Mouse (Mus musculus): ENCODE data around the gene Pten.
"Not testable (repeated sequence)": the region's sequence is repeated elsewhere in the genome, so short reads cannot be mapped to it uniquely, and the experiment has no call there.

Pten gene

DNA sequence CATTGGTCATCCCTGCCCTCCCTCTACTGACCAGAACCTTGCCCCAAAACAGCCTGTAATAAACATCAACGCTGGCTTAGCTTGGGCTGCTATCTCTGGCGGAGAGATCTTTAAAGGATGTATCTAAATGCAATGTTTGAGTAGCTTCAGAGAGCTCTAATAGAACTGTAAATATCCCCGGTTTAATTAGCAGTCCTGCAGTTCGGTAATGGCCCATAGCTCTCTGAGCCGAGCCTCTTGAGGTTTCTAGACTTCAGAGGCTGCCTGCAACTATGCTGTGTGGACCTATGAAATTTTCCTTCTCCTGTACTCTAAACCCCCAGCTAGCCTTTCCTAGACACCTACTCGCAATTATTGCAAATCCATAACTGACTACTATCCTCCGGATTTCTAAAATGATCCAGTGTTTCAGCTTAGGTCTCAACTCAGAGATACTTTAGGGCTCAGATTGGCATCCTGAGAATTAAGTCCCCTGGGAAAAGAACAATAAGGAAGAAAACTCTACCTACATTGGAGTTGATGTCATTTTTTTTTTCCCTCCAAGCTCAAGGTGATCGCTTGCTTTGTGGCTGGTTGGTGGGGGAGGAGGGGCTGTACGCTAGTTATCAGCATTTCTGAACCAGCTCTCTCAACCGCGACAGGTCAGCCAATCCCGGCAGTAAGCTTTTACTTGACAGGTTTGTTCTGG is 2.0 kb upstream of the Pten start:
- peak in 1 of 2 experiments; percentile 11 for DNase-seq

DNA sequence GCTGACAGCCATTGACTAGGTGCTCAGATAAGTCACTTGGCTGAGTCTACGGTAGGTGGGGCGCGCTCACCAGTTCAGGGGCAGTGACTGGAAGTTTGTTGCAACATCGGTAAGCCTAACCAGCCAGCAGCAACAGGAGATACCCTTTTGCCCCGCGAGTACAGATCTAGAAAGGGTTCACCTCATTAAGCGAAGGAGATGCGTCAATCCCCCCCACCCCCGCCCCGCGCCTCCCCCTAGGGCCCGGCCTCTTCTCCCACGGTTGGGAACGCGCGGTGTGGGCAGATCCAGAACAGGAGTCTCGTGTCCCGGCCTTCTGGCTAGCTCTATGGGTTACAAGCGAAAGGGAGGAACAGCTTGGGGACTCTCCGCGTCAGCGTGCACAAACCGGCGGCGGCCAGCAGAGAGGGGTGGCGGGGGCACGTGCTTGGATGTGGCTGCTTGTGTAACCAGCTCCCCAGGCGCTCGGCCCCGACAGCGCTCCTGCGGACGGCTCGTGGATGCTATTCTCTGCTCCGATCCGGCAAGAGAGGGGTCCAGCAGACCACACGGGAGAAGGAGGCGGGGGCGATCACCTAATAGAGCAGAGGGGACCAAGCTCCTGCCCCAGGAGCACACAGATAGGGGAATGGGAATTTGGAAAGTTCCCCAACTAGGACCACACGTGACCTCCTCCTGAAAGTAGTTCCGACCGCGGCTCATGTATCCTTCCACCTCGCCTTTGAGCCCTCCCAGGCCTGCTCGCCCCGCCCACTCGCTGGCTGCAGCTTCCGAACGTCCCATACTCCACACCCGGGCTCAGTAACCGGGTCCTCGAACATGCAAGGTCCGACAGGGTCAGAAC is 1.3 kb upstream of the Pten start:
- DNase-seq: peak; percentile 98 to 99

DNA sequence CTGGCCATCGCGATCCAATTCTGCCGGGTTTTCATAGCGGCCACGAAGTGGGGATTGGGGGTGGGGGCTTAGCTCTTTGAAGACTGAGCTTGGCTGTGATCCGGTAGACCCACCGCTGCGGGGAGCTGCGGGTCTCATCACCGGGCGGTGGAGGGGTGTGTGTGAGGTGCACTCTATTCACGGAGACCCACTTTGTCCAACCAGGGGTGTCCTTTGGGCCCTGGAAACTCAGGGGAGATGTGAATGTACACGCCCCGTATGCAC is 729 bp upstream of the Pten start:
- no peak for DNase-seq

DNA sequence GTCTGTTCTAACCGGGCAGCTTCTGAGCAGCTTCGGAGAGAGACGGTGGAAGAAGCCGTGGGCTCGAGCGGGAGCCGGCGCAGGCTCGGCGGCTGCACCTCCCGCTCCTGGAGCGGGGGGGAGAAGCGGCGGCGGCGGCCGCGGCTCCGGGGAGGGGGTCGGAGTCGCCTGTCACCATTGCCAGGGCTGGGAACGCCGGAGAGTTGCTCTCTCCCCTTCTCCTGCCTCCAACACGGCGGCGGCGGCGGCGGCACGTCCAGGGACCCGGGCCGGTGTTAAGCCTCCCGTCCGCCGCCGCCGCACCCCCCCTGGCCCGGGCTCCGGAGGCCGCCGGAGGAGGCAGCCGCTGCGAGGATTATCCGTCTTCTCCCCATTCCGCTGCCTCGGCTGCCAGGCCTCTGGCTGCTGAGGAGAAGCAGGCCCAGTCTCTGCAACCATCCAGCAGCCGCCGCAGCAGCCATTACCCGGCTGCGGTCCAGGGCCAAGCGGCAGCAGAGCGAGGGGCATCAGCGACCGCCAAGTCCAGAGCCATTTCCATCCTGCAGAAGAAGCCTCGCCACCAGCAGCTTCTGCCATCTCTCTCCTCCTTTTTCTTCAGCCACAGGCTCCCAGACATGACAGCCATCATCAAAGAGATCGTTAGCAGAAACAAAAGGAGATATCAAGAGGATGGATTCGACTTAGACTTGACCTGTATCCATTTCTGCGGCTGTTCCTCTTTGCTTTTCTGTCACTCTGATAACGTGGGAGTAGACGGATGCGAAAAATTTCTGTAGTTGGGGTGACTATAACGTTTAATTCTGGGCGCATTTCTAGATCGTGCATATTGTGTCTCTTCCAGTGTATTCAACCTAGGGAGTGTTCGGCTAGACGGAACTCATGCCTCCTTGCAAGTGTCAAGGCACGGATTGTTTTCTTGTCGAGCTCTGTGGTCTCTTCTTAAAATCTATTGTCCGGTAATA is 815 bp downstream of the Pten start:
- peak; percentile 67 to 79 for DNase-seq

DNA sequence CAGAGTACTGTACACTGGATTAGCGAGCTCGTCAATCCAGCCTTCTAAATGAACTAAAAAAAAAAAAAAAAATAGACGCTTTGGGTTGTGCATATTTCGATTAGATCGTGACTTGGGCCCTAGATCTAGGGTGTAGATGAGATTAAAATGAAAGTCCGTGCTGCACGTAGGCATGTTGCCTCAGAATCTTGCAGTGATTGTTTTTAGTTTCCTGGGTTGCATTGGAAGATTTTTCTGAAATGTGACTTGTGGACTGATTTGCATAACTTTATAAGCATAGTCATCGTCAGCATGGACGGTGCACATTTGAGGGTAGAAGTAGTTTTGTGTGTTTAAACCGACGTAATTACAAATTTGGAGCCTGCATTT is 1.5 kb downstream of the Pten start:
- DNase-seq: no peak

DNA sequence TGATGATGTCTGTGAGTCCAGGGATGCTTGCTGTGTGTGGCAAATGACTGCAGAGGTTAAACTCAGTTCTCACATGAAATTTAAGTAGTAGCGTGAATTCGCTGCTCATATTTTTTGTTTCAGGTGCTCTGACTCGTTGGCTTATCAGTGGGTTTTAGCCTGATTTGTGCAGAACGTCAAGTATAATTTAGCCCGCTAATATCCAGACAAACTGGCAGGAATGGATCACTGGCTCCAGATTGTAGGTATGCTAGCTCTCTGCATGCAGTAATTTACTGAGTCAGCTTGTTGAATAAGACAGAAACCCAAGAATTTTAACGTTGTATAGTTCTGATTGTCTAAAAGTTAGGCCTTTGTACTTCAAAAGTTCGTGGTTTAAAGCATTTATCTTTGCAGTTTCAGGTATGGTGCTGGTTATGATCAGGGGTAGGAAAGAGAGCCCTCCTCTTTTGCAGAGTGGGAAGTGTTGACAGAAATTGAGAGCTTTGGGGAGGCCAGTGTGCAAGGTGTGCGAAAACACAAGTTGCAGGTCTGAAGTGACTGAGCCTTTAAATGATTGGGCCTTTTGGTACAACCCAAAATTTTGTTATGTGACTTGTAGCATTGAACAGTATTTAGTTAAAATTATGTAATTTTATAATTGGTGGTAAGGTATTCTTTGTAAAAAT is 2.2 kb downstream of the Pten start:
- DNase-seq: no peak

DNA sequence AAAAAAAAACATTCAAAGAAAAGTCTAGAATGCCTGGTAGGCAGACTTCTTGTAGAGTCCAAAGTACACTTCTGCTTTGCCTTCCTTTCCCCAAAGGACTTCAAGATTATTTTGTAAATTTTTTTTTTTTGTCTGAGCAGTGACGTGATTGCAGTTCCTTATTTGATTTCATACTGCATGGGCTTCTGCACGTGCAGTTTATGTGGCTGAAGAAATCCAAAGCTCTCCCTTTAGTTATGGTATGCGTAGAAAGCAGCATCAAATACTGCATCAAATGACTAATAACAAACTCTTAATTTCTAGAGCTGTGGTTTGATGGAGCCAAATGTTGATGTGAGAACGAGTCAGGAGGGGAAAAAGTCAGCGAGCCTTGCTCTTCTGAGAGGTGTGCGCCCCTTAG is 3.2 kb downstream of the Pten start:
- no peak for DNase-seq

DNA sequence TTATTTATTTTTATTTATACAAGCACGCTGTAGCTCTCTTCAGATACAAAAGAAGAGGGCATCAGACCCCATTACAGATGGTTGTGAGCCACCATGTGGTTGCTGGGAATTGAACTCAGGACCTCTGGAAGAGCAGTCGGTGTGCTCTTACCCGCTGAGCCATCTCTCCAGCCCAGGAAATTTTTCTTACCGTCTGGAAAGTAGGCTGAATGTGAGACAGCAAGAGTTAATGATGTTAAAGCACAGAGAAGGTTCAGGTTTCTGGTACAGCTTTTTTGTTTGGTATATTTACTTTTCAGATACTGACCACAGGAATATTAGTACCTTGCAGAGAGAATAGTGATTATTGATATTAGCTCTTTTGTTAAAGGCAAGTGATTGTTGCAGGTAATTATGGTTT is 3.9 kb downstream of the Pten start:
- no peak for DNase-seq

DNA sequence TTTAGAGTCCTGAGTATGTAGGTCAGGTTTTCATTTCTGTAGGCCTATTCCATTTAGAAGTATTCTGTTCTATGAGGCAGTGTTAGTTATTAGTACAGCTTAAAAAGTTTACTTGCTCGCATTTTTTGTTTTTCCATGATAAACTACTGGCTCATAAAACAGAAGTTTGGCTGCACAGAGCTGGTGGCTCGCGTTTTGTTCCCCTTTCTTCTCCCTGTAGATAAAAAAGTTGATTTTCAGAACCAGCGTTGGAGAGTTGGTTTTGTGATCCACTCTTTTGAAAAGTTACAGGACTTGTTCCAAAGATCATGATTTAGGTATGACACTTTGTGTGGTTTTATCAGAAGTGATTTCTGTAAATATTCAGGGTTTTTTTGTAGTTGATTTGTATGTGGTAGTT is 5.2 kb downstream of the Pten start:
- DNase-seq: no peak

DNA sequence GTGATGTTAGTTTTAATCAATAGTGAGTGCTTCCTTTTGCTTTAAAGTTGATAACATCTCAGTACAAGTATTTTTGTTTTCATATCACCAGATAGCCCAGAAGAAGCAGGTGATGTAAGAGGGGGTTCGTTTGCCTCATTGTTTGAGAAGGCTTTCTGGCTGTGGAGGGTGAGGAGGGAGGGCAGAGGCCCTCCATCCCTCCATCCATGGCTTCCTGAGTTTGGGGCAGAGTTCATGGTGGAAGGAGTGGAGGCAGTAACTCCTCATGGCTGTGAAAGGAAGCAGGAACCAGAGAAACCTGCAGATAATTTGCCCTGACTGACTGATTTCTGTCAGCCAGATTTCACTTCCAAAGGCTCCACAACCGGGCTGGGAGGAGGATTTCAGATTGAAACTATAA is 21.1 kb downstream of the Pten start:
- no peak for DNase-seq

DNA sequence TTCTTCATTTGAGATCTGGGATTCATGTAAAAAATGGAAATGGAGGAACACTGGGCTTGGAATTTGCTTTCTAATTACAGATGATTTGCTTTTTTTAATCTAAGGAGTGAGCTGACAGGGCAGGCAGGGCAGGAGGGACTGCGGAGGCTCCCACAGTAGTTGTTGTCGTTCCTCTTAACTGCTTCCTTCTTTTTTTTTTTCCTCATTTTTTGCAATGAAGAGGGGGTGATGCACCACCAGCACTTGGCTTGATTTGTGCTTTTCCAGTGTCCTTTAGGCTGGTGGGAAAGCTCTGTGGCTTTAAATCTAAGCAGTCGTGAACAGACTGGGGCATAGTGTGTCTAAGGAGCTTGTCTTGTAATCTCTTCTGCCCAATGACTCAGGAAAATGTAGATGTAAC is 21.8 kb downstream of the Pten start:
- no peak for DNase-seq

DNA sequence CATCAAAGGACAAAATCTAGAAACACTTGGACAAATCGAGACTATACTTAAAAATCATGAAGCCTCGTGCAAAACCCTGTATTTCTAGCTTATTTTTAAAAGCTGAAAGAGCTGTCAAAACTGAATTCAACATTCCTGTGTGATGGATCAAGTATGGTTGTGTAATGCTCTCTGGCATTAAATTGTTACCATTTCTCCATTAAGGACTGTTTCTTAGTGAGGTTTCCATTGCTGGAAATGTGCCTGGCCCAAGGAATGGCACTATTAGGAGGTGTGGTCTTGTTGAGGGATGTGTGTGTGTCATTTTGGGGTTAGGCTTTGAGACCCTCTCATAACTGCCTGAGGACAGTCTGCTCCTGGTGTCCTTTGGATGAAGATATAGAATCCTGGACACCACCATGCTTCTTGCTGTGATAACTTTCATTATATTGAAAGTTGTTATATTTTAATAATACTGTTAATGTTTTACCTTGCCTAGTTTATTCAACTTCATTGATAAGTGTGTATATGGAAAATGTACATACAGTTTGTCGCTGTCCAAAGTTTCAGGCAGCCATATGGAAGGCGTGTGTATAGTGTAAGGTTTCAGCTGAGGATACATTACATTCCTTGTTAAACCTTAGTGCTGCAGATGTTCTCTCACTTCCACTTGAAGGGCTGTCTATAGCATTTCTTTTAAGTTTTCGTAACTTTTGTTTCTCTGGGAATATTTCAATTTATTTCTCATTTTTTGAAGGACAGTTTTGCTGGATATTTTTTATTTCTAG is 24.2 kb downstream of the Pten start:
- DNase-seq: no peak

DNA sequence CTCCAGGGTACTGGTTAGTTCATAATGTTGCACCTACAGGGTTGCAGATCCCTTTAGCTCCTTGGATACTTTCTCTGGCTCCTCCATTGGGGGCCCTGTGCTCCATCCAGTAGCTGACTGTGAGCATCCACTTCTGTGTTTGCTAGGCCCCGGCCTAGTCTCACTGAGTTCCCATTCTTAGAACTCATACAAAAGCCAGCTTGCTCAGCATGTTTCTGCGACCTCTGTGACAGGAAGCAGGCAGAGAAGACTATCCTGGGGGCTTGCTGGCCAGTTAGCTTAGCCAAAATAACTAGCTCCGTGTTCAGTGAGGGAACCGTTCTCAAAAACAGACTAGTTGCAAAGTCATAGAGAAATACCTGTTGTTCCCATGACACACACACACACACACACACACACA is 30.1 kb downstream of the Pten start:
- not testable (repeated sequence) for DNase-seq

DNA sequence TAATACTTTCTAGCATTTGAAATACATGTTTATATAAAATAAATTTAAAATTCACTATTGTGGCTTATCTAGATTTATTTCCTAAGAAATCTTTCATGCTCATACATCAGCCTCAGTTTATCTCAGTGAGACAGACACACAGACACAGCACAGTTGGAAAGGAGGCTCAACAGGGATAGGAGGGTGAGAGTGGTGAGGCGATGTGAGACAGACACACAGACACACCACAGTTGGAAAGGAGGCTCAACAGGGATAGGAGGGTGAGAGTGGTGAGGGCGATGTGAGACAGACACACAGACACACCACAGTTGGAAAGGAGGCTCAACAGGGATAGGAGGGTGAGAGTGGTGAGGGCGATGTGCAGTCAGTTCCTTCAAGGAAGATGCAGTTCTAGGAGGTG is 30.7 kb downstream of the Pten start:
- not testable (repeated sequence) for DNase-seq

DNA sequence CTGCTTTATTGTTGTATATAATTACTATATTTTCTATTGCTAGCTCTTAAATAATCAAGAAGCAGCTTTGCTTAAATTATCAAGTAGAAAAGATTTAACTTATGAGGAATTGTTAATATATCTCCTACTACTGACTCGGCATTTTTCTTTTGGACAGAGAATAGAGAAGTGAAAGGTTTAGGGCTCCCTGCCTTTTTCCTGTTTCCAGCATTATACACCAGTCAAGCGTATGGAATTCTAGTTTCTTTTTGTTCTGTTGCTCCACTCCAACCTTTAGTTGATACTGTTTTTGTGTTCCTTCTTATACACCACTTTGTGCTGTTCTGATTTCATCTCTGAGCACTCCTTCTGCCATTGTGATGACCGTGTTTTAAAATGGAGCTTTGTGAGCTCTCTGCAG is 32.2 kb downstream of the Pten start:
- no peak for DNase-seq

DNA sequence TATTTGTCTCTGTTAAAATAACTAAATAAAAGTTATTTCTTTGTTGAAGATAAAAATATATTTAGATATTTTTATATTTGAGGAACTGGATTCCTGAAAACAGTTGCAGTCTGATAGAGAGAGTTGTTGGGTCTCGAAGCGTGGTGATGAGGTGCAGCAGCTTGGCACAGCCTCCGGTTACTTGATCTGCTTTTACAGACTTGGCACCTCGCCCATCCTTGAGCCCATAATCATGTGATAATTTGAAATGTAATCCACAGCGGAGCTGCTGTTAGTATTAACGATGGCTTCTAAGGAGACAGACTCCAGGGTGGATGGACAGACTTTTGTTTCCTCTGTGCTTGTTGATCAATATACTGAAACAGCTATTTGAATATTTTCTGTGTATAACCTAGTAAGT is 35.3 kb downstream of the Pten start:
- peak; percentile 71 to 80 for DNase-seq

DNA sequence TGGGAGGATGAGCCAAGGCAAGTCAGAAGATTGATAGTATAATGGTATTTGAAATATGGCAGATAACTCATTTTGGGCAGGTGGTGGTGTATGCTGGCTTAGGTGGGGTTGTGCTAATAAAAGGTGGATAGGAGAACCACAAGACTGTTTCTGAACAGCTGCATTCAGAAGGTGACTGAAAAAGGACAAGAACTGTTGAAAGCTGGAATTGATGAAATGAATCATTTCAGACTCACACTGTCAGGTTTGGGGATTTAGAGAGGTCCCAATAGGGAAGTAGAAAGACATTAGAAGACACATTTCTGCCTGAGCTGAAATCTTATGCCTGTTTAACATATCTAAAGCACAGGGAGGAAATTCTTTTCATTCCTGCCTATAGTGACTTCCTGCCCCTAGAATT is 36.6 kb downstream of the Pten start:
- no peak for DNase-seq

DNA sequence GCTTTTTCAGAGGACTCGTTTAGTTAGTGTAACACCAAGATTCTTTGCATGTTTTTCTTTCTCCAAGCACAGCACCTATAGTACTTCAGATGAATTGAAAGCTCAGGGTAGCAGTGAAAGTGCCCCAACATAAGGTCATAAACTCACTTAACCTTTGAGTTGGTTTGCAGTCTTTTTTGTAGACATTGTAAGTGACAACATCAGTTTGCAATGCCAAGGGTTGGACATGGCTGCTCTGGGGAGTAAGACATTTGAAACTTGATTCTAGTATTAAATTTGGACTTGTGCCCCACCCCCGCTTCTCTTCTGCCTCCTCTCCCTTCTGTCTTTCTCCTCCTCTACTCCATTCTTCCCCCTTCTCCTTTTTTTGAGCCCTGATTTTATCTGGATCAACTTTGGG is 43.3 kb downstream of the Pten start:
- no peak for DNase-seq

DNA sequence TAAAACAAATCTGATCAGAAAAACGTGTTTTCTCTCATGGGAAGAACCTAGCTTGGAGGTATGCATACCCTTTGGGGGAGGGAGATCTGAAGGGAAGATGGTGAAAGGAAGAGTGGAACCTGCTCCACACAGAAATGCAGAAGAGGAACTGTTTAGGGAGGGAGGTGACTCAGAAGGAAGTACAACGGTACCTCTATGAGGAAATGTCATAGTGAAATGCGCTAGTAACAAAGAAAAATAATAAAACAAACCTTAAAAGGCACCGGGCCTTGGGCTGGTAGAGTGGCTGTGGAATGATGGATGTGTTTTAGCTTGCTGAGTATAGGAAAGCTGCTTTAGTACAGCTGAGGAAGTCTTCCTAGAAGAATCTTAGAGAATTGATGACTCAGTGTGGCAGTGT is 47.4 kb downstream of the Pten start:
- DNase-seq: no peak

DNA sequence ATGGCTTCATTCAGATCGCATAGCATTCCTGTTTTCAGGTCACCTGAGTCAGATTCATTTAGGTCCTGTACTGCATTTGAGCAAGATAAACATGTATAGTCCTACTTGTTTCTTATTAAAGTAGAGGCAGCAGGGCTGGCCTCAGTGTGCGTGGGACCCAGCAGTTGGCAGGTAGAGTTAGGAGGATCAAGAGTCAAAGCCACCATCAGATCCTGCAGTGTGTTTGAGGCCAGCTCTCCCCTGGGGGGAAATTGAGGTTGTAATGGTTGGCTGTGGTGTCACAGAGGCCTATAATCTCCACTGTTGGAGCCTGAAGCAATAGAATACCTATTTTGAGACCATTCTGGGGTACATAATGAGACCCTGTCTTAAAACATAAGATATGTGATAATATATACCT is 50.3 kb downstream of the Pten start:
- DNase-seq: no peak

DNA sequence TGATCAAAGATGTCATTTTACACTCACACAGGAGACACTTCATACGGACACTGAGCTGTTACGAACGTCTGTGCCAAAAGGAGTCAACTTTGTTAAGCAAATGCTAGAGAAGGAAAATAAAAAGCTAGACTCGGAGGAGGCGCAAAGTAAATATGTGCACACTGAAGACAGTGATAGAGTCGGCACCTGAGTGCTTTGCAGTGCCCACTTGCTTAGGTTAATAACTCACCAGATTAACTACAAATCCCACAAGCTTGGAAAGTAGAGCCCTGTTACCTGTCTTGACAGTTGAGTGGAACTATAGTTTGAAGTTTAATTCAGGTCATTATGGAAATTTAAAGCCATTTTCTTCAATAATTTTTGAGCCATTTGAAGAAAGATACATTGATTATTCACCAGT is 51.4 kb downstream of the Pten start:
- no peak for DNase-seq

DNA sequence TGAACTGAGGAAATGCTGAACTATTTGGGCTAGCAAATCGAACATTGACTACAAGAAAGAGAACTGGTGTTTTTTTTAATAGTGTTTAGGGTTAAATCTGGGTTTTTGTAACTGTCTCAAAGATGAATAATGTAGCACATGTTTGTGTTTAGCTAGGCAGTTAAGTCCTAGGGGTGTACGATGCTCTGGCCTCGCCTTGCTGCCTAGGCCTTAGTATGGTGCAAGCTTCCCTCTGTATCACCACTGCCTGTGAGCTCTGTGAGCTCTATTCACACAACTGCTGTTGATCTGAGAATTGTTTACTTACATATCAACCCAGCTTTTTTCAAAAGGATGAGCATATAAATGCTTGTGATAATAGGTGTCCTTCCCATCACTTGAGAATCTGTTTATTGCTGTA is 51.8 kb downstream of the Pten start:
- DNase-seq: no peak
